Mouse (Mus musculus): ENCODE measurements around the gene Mmd.

DNA sequence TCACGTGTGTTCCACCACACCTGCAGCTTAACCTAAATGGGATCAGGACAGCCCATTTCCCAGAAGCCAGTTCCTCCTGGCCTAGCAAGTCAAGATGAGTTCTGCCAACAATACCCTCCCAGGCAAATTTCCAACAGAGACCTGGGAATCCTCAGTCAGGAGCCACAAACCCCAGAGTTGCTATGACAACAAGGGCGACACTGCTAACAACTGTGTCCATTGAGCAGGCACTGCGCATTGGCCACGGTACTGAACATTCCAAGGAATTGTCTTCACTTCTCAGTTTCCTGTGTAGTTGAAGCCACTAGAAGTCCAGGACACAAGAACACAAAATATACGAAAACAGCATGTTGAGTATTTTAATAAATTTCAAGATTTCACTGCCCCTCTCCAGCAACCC, 11.6 kb upstream of the Mmd start:
- TF ChIP-seq CTCF (IDR thresholded peaks at IDR 0.05; ENCODE audit: insufficient read depth, low read depth, low read length) (no peak), POLR2A (IDR thresholded peaks at IDR 0.05; ENCODE audit: insufficient read depth, low read depth, low read length) (no peak)

All from olfactory bulb, adult 2 months (tissue).